Mouse (Mus musculus): ENCODE results near the gene Idh1.

Idh1 gene

GRCm38 (mm10) chr1:65176912-65177311, 9.4 kb downstream of the Idh1 start:
- DNase-seq (ENCODE audit: low read depth): no peak

DNA sequence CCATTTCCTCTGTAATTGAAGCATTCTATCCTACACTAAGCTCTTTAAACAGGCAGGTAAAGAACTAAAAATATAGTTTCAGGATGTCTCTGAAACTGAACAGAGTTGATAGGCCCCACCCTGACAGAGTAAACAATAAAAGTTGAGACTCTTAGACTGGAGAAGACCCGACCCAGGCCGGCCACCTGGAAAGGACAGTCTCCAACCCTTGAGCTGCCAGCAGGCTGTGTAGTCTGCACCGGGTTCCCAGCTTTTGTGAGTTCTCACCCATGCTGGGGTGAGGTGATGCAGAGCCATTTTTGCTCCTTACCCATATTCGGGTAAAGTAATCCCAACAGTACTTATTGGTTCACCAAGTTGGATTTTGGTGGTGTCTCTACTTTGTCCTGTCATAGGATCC, 10.1 kb downstream of the Idh1 start:
- no peak for DNase-seq (ENCODE audit: low read depth)

DNA sequence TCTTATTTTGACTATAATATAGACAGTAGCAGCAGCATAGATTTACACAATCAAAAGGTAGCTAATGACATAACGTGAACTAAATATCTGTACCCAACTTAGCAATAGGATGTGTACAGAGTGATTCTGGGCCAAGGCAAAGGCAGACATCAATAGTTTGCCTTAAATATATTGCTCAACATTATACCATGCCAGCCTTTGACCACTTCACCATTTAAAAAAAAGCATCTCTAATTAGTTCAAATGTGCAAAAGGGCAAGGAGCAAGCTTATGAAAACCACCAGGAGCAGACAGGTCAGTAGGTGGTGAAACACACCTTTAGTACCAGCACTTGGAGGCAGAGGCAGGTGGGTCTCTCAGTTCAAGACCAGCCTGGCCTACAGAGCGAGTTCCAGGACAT, 12.6 kb downstream of the Idh1 start:
- no peak for DNase-seq (ENCODE audit: low read depth)

DNA sequence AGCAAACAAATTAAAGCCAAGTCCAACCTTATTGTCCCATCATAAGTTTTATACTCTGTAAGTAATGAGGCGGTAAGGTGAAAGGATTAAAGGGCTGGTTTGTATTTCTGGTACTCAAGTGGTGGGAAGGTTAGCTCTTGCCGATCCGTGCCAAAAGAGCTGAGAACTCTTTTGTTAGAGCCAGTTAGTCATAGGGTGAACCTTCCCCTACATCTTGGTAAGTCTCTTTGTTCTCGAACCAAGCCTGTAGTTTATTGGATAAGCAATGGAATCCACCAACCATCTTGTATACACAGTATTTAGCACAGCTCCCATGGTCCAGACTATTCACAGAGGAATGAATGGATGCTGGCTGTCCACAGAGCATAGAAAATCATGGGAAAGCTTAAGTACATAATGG, 14.7 kb downstream of the Idh1 start:
- DNase-seq (ENCODE audit: low read depth): no peak

DNA sequence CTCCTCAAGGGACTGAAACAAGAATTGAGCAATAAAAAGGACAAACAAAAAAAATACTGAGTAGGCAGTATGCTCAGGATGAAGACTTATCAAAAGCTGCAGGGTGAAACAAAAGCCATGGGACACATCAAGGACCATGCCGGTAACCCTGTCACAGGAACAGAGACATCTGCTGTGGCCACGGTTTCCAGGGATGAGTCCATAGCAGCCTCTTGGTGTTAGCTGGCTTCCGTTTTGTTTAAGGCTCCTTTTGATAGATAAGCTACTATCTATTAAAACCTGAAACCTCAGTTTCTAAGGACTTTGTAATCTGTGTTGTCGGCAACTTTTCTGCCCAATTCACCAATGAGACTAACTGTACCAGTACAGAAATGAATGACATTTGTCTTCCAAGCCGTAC, 16.4 kb downstream of the Idh1 start:
- DNase-seq (ENCODE audit: low read depth): no peak

- DNase-seq (ENCODE audit: low read depth): no peak
Measured at GRCm38 (mm10) chr1:65169536-65169935, 16.8 kb downstream of the Idh1 start.

DNA sequence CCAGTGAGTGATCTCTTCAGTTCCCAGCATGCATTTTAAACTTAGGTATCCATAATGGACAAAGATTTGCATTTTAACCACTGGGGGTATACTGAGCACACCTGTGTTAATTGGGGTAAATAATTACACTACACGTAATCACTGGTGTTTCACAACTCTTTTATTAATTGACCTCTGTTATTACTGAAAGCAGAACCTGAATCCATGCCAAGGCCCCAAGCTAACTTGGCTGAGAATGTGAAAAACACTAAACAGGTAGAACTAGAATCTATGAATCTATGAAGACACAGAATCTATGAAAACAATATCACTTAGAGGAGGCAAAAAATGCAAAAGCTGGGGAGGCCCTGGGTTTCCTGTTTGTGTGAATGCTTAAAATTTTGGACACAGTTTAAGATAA, 18.8 kb downstream of the Idh1 start:
- no peak for DNase-seq (ENCODE audit: low read depth)

DNA sequence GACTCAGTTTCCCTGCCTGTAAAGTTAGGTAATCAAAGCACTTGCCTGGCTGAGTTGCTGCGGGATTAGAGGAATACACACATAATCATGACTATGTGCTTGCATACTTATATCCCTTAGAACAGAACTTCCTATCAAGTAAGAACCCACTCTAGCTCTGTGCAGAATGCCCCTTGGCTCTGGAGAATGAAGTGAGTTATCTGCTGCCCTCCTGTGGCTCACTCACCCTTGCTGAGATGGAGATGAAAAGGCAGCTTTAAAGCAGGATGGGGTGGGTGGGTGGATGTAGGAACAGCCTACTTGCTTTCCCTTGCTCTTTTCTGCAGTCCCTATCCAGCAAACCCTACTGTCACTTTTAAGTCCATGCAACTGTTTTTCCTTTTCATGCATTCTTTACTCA, 24.1 kb downstream of the Idh1 start:
- DNase-seq (ENCODE audit: low read depth): no peak

GRCm38 (mm10) chr1:65156111-65156510, 30.2 kb downstream of the Idh1 start:
- DNase-seq (ENCODE audit: low read depth): no peak

GRCm38 (mm10) chr1:65154814-65155213, 31.5 kb downstream of the Idh1 start:
- DNase-seq (ENCODE audit: low read depth): peak; percentile 26

DNA sequence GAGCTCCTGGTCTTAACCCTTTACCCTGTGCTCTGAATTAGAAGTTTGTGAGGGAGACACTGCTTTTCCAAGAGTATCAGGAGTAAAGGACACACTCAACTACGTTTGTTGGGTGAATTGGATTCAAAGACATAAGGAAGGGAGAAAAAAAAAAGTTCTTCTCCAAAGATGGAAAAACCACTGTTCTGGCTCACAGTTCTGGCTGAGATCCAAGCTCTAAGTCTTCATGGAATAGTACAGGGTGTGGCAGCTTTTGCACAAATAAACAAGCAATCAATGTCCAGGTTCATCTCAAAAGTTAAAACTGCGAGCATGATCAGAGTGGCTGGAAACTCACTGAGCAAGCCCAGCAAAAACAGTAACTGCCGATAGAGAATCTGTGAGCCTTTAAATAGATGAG, 38.3 kb downstream of the Idh1 start:
- no peak for DNase-seq (ENCODE audit: low read depth)

DNA sequence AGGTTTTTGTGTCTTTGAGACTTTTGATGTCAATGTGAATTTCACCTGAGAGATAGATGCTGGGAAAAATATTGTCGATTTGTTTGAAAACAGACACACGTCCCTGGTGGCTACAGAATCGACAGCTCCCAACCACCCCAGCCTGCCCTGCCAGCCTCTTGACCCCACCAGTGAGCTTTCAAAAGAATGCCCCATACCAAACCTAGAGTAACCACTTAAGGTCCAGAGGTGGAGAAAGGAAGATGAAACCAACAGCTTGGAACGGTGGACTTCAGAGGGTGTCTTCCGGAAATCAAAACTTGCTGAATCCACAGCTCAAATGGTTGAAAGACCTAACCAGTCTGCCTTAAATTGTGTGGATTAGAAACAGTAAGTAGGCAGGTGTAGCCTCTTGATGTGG, 39.0 kb downstream of the Idh1 start:
- DNase-seq (ENCODE audit: low read depth): no peak

DNA sequence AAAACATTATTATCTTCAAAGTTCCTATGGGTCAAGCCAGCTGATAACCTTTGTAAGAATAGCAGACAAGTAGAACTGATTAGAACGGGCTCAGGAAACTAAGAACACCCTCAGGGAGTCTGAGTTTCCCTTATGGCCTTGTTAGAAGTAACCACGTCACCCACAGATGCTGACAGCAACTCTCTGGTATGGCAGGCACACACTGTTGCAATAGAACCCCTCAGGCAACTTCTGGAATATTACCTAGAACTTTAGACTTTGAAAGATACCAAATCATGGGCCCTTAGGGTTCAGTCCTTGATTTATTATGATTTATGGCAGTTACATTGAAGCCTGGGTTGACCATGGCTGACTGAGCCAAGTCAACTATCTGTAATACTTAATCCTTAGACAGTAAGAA, 39.7 kb downstream of the Idh1 start:
- DNase-seq (ENCODE audit: low read depth): no peak

- no peak for DNase-seq (ENCODE audit: low read depth)
Measured at GRCm38 (mm10) chr1:65144783-65145182, 41.5 kb downstream of the Idh1 start.

DNA sequence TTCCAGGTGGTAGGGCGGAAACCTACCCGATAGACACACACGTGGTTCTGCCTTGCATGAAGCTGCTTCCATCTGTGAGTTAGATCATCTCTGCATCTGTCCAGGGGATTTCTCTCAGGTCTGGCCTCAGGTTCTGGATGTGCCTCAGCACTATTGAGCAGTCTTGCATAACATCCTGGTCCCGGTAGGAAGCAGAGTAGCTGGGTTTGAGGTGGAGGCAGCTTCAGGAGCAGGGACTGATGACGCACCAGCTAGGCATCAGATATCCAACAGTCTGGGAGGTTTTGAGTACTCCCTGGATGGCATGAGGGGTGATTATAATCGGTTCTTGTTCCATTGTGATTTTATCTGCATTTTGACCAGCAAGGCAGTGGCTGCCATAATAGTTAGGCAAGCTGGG, 48.7 kb downstream of the Idh1 start:
- no peak for DNase-seq (ENCODE audit: low read depth)

GRCm38 (mm10) chr1:65132833-65133232, 53.5 kb downstream of the Idh1 start:
- DNase-seq (ENCODE audit: low read depth): no peak

- DNase-seq (ENCODE audit: low read depth): no peak
Measured at GRCm38 (mm10) chr1:65131671-65132070, 54.6 kb downstream of the Idh1 start.

- no peak for DNase-seq (ENCODE audit: low read depth)
Measured at GRCm38 (mm10) chr1:65130226-65130625, 56.1 kb downstream of the Idh1 start.

GRCm38 (mm10) chr1:65129634-65130180, 56.6 kb downstream of the Idh1 start:
- no peak for DNase-seq (ENCODE audit: low read depth)

GRCm38 (mm10) chr1:65122574-65123372, 63.5 kb downstream of the Idh1 start, which contains the start of gene D630023F18Rik:
Gene D630023F18Rik, minus strand, starts transcription at chr1:65123214.
- no peak for DNase-seq (ENCODE audit: low read depth)

GRCm38 (mm10) chr1:65119438-65119837, 66.9 kb downstream of the Idh1 start, which contains the start of gene Gm28845:
Gene Gm28845, minus strand, starts transcription at chr1:65119558.
- DNase-seq (ENCODE audit: low read depth): no peak

DNA sequence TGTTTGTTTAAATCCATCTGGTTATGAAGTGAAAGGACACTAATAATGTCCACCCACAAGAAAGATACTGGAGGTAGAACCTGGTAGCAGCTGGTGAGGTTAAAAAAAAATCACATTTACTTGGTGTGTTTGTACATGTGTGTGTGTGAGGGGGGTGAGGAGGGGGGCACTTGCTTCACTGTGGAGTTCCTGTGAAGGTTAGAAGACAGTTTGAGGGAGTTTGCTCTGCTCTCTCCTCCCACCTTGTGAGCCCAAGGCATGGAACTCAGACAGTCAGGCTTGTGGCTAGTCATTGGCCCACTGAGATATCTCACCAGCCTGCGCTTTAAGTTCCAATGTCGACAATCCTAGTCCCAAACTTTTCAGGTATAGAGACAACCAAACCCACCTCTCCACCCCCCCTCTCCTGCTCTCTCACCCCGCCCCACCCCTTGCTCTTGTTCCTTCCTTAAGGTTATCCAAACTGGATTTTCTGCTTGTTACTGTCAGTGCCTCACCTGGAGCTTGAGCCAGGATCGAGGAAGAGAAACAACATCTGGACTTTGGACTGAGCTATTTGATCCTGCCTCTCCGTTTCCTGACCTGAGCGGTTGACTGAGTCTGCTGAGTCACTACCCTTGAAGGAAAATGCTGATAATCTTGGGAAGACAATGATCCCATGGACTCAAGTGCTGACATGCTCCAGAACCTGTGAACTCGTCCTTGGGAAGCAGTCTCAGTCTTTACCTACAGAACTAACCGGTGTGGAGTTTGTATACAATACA, 68.0 kb downstream of the Idh1 start:
- DNase-seq (ENCODE audit: low read depth): no peak

GRCm38 (mm10) chr1:65113536-65114172, 72.6 kb downstream of the Idh1 start:
- no peak for DNase-seq (ENCODE audit: low read depth)
